Mouse (Mus musculus) cerebellum, adult 2 months (tissue): ENCODE measurements around the gene Btf3.

Experiments used
- CTCF ChIP-seq: fragments of 200-500 bp; IDR thresholded peaks from 2 replicates; pipeline ENCODE4 v1.5.1; 2011; ENCODE audit warnings: low read depth, mild to moderate bottlenecking, control low read depth, low read length, moderate library complexity, borderline replicate concordance; ENCODE audit not compliant: insufficient read depth
- POLR2A ChIP-seq: fragments of 200-500 bp; IDR thresholded peaks from 2 replicates; pipeline ENCODE4 v1.6.1; 2011; ENCODE audit warnings: low read length, control low read depth, borderline replicate concordance; ENCODE audit not compliant: insufficient read depth

GRCm38 (mm10) chr13:98305257-98305656, 11.5 kb downstream of the Btf3 start:
- TF ChIP-seq POLR2A (no peak), CTCF (no peak)
